Mouse (Mus musculus) mesoderm, embryonic 11.5 days (tissue): ENCODE data around the gene Synpo2.

Experiments used
- DNase-seq: peaks from one replicate; pipeline ENCODE4 v3.0.0-alpha.2; 2012; ENCODE audit warnings: low read depth, low spot score

The Synpo2 gene

GRCm38 (mm10) chr3:123205065-123205464 is 30.9 kb downstream of the Synpo2 start:
- no peak for DNase-seq

GRCm38 (mm10) chr3:123204658-123205057 is 31.3 kb downstream of the Synpo2 start:
- DNase-seq: no peak

- DNase-seq: no peak
Observed at GRCm38 (mm10) chr3:123201798-123202197, 34.2 kb downstream of the Synpo2 start.

GRCm38 (mm10) chr3:123193740-123194139 is 42.2 kb downstream of the Synpo2 start:
- no peak for DNase-seq

GRCm38 (mm10) chr3:123191602-123192001 is 44.3 kb downstream of the Synpo2 start:
- no peak for DNase-seq

- DNase-seq: no peak
Observed at GRCm38 (mm10) chr3:123190329-123190728, 45.6 kb downstream of the Synpo2 start.

GRCm38 (mm10) chr3:123189826-123190225 is 46.1 kb downstream of the Synpo2 start:
- no peak for DNase-seq

GRCm38 (mm10) chr3:123188616-123189230 is 47.2 kb downstream of the Synpo2 start:
- DNase-seq: no peak

- no peak for DNase-seq
Observed at GRCm38 (mm10) chr3:123187370-123188124, 48.4 kb downstream of the Synpo2 start.

GRCm38 (mm10) chr3:123185238-123185925 is 50.6 kb downstream of the Synpo2 start:
- no peak for DNase-seq

- DNase-seq: no peak
Observed at GRCm38 (mm10) chr3:123184281-123184680, 51.7 kb downstream of the Synpo2 start.

GRCm38 (mm10) chr3:123179508-123179907 is 56.4 kb downstream of the Synpo2 start:
- DNase-seq: no peak

GRCm38 (mm10) chr3:123179041-123179440 is 56.9 kb downstream of the Synpo2 start:
- DNase-seq: no peak

- no peak for DNase-seq
Observed at GRCm38 (mm10) chr3:123178420-123178819, 57.5 kb downstream of the Synpo2 start.

GRCm38 (mm10) chr3:123176366-123177334 is 59.3 kb downstream of the Synpo2 start:
- no peak for DNase-seq

- no peak for DNase-seq
Observed at GRCm38 (mm10) chr3:123175142-123175541, 60.8 kb downstream of the Synpo2 start.

- DNase-seq: no peak
Observed at GRCm38 (mm10) chr3:123174379-123174697, 61.6 kb downstream of the Synpo2 start.

GRCm38 (mm10) chr3:123173553-123174378 is 62.2 kb downstream of the Synpo2 start:
- no peak for DNase-seq

GRCm38 (mm10) chr3:123172151-123172550 is 63.8 kb downstream of the Synpo2 start:
- no peak for DNase-seq

GRCm38 (mm10) chr3:123169398-123169797 is 66.6 kb downstream of the Synpo2 start:
- DNase-seq: no peak

- peak; percentile 78 for DNase-seq
Observed at GRCm38 (mm10) chr3:123168815-123169214, 67.1 kb downstream of the Synpo2 start.
